Mouse (Mus musculus) 3134 (cell line): ENCODE results near the gene Nfya.

Source experiments
- DNase-seq: peaks from one replicate; pipeline ENCODE4 v3.0.0-alpha.2; 2011; ENCODE audit warnings: low spot score; ENCODE audit not compliant: insufficient read length; ENCODE audit errors: extremely low read depth

The Nfya gene

GRCm38 (mm10) chr17:48409380-48410298 lies at the start of gene Nfya, which contains the start of gene Oard1:
Gene Nfya, minus strand, starts transcription at chr17:48409906.
Gene Oard1, plus strand, starts transcription at chr17:48410014.
- peak; percentile 100 for DNase-seq

- no peak for DNase-seq
Observed at GRCm38 (mm10) chr17:48457971-48458653, 48.4 kb upstream of the Nfya start.

GRCm38 (mm10) chr17:48455955-48456354 lies 46.2 kb upstream of the Nfya start:
- DNase-seq = no peak

- DNase-seq = no peak
Observed at GRCm38 (mm10) chr17:48454688-48455087, 45.0 kb upstream of the Nfya start, which contains the start of gene Unc5cl. Gene Unc5cl, plus strand, starts transcription at chr17:48454901.

- DNase-seq = no peak
Observed at GRCm38 (mm10) chr17:48454190-48454589, 44.5 kb upstream of the Nfya start.

GRCm38 (mm10) chr17:48453489-48453888 lies 43.8 kb upstream of the Nfya start:
- no peak for DNase-seq

GRCm38 (mm10) chr17:48451753-48452444 lies 42.2 kb upstream of the Nfya start:
- peak; percentile 27 for DNase-seq

- DNase-seq = no peak
Observed at GRCm38 (mm10) chr17:48451353-48451675, 41.6 kb upstream of the Nfya start, which contains the start of gene Tspo2. Gene Tspo2, minus strand, starts transcription at chr17:48451522.

GRCm38 (mm10) chr17:48450666-48451352 lies 41.1 kb upstream of the Nfya start:
- DNase-seq = no peak

GRCm38 (mm10) chr17:48447675-48448074 lies 38.0 kb upstream of the Nfya start:
- no peak for DNase-seq

- DNase-seq = no peak
Observed at GRCm38 (mm10) chr17:48443542-48444145, 33.9 kb upstream of the Nfya start.

- DNase-seq = no peak
Observed at GRCm38 (mm10) chr17:48442745-48443457, 33.2 kb upstream of the Nfya start.

GRCm38 (mm10) chr17:48437421-48437911 lies 27.8 kb upstream of the Nfya start:
- DNase-seq = no peak

- DNase-seq = no peak
Observed at GRCm38 (mm10) chr17:48436487-48436886, 26.8 kb upstream of the Nfya start.

- DNase-seq = no peak
Observed at GRCm38 (mm10) chr17:48434479-48434878, 24.8 kb upstream of the Nfya start.

GRCm38 (mm10) chr17:48433689-48434330 lies 24.1 kb upstream of the Nfya start:
- DNase-seq = no peak

GRCm38 (mm10) chr17:48433006-48433655 lies 23.4 kb upstream of the Nfya start:
- DNase-seq = no peak
